Mouse (Mus musculus) brown adipose tissue, adult 24 weeks (tissue): Measurements from ENCODE around the gene Palm. TPM values are rescaled to one million over a fixed set of nuclear protein-coding genes. Genes with fewer than 3 reads are reported as not detected.

ENCODE experiments used
- H3K27ac ChIP-seq: fragments of 200-500 bp; replicated peaks from 2 replicates; pipeline ENCODE4 v1.5.1; 2012; ENCODE audit warnings: low read depth, mild to moderate bottlenecking, low read length
- H3K4me1 ChIP-seq: fragments of 200-500 bp; 2 replicates; pipeline ENCODE4 v1.6.1; 2012; ENCODE audit warnings: low read length, mixed read lengths; ENCODE audit not compliant: control insufficient read depth, insufficient read depth, insufficient read length
- H3K4me3 ChIP-seq: fragments of 200-500 bp; 2 replicates; pipeline ENCODE4 v1.5.1; 2012; ENCODE audit warnings: low read depth, mild to moderate bottlenecking, low read length, moderate library complexity; ENCODE audit not compliant: insufficient read depth
- polyA plus RNA-seq: library from polyadenylated mRNA; stranded (reverse); fragments of >200 nt; gene quantifications from 2 replicates; pipeline ENCODE4 v1.2.4, GENCODE M21; 2012; ENCODE audit not compliant: missing spikeins, insufficient read depth, insufficient read length

The Palm gene
- polyA plus RNA-seq, 1 experiment: 18.7 TPM

GRCm38 (mm10) chr10:79781139-79781538, 12.2 kb upstream of the Palm start:
- peaks cover 2% of the 10 kb centered on the region; the same call in 1 of the 2 replicates for H3K4me1 ChIP-seq
- no peak overlapping the region for H3K4me3 ChIP-seq
- H3K27ac ChIP-seq: no peak overlapping the region

DNA sequence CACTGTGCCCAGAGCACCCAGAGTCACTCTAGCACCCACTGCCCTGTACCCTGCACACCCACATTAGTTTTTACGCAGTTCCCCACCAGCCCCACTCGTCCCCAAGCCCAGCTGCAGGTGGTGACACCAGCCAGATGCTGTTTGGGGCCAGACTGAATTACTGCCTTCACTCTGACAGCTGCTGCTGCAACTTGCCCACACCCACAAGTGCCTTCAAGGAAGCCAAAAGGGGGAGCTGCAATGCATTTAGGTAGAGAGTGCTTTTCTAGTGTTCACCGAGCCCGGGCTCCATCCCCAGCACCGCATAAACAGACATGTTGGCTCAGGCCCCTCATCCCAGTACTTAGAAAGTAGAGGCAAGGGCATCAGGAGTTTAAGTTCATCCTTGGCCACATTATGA, 11.4 kb upstream of the Palm start:
- H3K4me1 ChIP-seq: peaks cover 2% of the 10 kb centered on the region; the same call in 1 of the 2 replicates
- no peak overlapping the region for H3K27ac ChIP-seq
- no peak overlapping the region for H3K4me3 ChIP-seq

- H3K4me3 ChIP-seq: no peak overlapping the region
- H3K27ac ChIP-seq: no peak overlapping the region
- H3K4me1 ChIP-seq: peaks cover 2% of the 10 kb centered on the region; the same call in 1 of the 2 replicates
Observed at GRCm38 (mm10) chr10:79783050-79783449, 10.3 kb upstream of the Palm start.

- H3K4me3 ChIP-seq: no peak overlapping the region
- peaks cover 2% of the 10 kb centered on the region; the same call in 1 of the 2 replicates for H3K4me1 ChIP-seq
- H3K27ac ChIP-seq: no peak overlapping the region
Observed at GRCm38 (mm10) chr10:79783920-79784800, 9.2 kb upstream of the Palm start.

DNA sequence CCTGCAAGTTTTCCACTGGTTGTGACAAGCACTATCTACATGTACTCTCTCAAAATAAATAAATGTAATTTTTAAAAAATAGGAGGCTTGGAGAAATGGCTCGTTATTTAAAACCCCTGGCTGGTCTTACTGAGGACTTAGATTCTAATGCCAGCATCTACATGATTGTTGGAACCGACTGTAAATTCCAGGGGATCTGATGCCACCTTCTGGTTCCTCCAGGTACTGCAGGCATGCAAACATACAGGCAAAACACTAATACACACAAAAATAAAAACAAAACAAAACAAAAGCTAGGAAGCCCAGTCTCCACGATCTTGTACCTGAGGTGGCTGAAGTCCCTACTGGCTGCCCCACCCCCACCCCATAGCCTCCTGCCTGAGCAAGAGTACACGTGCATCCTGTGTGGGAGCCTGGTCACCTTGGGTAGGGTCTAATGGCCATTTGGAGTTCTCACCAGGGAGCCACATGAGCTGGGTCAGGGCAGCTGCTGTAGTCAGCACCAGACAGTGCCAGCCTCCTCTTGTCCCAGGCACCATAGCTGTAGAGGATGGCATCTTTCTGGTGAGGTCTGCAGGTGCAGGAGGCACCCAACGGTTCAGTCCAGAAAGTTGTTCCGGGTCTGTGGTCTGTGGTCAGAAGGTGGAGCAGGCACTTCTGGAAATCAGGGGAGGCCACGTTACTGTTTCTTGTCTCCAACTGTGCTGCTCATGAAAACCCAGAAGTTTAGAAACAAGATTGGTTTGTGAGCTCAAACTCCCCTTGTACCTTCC, 4.8 kb upstream of the Palm start:
- H3K4me3 ChIP-seq: no peak overlapping the region
- H3K27ac ChIP-seq: no peak overlapping the region
- H3K4me1 ChIP-seq: no peaks in the 10 kb centered on the region

DNA sequence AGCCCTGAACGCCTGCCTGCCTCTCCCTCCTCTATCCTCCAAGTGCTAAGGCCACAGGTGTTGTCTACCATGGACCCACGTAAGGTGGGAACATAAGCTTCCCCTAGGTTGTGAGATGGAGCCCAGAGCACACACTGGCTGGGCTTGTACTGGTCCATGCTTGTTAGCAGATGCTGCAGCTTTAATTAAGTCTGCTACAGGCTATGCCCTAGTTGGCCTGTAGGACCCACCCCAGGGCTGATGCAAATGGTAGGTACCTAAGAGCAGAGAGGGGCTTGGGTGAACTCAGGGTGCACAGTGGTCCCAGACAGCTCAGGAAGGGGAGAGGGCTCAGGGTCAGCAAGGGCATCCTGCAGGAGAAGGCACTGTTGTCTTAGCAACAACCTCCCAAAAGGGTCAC, 3.8 kb upstream of the Palm start:
- no peak overlapping the region for H3K4me3 ChIP-seq
- no peaks in the 10 kb centered on the region for H3K4me1 ChIP-seq

DNA sequence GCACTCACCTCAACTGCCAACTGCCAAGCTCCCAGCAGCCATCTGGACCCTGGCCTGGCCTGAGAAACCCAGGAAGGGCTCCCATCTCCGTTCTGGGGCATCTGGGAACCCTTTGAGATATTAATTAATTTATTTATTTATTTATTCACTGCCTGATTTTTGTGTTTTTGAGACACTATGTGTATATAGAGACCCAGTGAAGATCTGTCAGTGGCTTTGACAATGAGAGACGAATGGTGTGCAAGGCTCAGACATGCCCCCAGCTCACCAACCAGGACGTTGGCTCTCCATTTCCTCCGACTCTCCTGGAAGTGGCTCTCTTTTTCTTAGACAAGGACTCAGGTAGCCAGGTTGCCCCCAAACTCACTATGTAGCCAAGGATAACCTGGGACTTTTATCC, 2.5 kb upstream of the Palm start, which contains the start of gene Prss57:
Gene Prss57, minus strand, starts transcription at position 101 of the 400 bp plus-strand sequence.
- Histone ChIP-seq H3K4me3 (no peak within 1 kb of the TSS), H3K4me1 (peaks cover 6% of the 10 kb centered on the region; the same call in 1 of the 2 replicates), H3K27ac (no peak within 1 kb of the TSS)

More for the DNA sequence above, 3.8 kb upstream of the Palm start:
- no peak overlapping the region for H3K27ac ChIP-seq

- H3K4me3 ChIP-seq: no peak overlapping the region
- no peak overlapping the region; the same call in 1 of the 2 replicates for H3K27ac ChIP-seq
- peaks cover 9% of the 10 kb centered on the region; the same call in 1 of the 2 replicates for H3K4me1 ChIP-seq
Observed at GRCm38 (mm10) chr10:79792339-79793040, 882 bp upstream of the Palm start.

DNA sequence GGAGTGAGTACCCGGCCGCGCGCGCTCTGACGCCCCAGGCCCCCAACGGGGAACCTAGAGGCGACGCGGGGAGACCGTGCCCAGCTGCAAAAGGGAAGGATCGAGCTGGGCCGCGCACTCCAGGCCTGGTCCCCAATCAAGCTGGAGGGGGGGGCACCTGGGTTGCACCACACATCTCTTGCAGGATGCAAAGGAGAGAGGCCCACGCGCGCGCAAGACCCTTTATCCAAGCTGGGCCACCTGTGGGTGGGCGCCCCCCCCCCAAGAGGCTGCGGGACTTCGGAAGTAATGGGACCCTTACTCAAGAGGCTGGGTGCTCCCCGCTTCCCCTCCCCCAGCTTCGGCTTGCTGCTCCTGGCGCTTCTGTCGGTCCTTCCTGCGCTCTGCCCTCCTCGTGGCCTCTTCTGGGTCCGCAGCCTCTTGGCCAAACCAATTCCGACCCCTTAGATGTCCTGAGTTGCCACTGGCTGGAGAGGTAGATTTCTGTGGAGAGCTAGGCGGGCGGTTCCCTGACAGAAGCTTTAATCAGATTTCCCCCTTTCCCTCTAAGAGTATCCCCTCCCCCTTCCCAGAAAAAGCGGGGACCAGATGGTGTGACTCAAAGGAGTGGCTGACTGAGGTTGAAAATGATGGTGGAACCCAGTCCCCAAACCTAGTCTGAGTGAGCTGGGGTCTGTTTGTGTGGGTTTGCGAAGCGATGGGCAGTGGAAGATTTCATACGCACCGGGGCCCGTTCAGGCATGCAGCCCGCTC, 542 bp downstream of the Palm start:
- H3K4me3 ChIP-seq: peak overlapping the region; percentile 85
- H3K4me1 ChIP-seq: peaks cover 11% of the 10 kb centered on the region
- peak overlapping the region; percentile 94 for H3K27ac ChIP-seq

DNA sequence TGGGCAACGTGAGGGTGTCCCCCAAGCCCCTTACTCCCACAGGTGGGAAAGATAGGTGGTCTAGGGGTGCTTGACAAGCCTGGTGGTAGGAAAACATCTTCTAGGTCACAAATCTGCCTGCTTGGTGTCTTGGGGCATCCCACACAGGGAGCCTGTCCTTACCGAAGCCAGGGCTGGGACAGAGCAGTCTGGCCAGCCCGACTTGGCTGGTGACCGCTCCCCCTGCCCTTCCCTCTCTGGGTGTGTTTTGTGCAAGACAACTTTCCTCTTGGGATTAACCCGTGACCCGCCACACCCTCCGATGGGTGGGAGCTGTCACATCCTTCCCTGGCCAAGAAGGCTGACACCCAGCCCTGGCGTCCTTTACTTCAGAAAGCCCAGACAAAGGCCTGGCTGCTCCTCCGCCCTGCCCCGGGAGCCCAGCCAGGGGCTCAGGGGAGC, 1.1 kb downstream of the Palm start:
- peak overlapping the region; percentile 94 for H3K27ac ChIP-seq
- peaks cover 11% of the 10 kb centered on the region for H3K4me1 ChIP-seq
- H3K4me3 ChIP-seq: peak overlapping the region; percentile 85

DNA sequence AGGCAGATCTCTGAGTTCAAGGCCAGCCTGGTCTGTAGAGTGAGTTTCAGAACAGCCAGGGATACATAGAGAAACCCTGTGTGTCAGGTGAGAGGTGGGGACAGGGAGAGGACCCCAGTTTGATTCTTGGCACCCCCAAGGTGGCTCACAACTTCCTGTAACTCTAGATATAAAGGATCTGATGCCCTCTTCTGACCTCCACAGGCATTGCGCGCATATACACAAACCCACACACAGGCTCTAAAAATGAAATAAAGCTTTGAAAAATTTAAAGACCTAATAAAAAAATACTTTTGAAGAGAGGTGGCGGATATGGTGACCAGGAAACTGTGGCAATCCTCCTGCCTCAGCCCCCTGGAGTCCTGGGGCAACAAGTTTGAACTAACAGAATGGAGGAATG, 2.5 kb downstream of the Palm start:
- H3K27ac ChIP-seq: no peak overlapping the region; the same call in 1 of the 2 replicates
- H3K4me3 ChIP-seq: no peak overlapping the region
- peaks cover 11% of the 10 kb centered on the region for H3K4me1 ChIP-seq

DNA sequence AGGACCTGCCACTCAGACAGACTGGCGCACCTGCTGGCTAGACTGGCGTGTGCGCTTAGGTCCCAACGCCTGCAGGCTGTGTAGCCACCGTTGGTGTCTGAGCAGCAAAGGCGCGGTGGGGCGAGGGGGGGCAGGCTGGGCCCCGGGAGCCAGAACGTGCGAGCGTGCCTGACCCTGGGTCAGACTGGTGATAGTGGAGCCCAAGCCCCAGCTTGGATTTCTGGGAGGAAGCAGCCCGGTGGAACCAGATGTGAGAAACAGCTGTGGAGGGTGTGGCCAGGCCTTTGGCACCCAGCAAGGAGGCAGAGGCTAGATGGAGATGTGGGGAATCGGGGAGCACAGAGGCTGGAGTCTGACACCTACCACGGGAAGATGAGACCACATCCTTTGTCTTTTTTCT, 4.0 kb downstream of the Palm start:
- peaks cover 14% of the 10 kb centered on the region for H3K4me1 ChIP-seq
- H3K27ac ChIP-seq: peak overlapping the region; percentile 10
- H3K4me3 ChIP-seq: no peak overlapping the region

DNA sequence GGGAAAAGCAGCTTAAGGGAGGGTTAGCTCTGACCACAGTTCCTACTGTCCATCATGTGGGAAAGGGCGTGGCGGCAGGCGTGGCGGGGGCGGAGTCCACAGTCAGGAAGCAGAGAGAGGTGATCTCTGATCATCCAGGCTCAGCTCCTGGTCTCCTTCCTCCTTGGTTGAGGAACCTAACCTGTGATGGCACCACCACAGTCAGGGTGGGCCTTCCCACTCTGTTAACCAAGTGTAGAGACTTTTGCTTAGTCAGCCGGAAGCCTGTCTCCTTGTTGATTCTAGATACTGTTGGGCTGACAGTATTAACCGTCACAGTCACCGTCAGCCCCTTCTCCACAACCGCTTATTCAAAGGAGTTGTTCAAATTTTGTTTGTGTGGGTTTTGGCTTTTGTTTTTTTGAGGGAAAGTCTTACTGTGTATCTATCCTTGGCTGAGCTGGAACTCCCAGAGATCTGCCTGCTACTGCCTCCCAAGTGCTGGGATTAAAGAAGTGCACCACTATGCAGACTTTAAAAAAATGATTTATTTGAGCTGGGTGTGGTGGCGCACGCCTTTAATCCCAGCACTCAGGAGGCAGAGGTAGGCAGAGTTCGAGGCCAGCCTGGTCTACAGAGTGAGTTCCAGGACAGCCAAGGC, 5.0 kb downstream of the Palm start:
- Histone ChIP-seq H3K4me3 (no peak overlapping the region), H3K27ac (0 out of 2 replicates have a peak overlapping the region, but pooled peaks have one; percentile 14), H3K4me1 (peaks cover 19% of the 10 kb centered on the region)

GRCm38 (mm10) chr10:79800508-79800907, 7.1 kb downstream of the Palm start:
- no peak overlapping the region for H3K4me3 ChIP-seq
- no peak overlapping the region for H3K27ac ChIP-seq
- peaks cover 17% of the 10 kb centered on the region for H3K4me1 ChIP-seq
